Mouse (Mus musculus) cerebellum, adult 2 months (tissue): ENCODE results near the gene Hap1.

Experiments used
- CTCF ChIP-seq: fragments of 200-500 bp; IDR thresholded peaks from 2 replicates; pipeline ENCODE4 v1.5.1; 2011; ENCODE audit warnings: low read depth, mild to moderate bottlenecking, control low read depth, low read length, moderate library complexity, borderline replicate concordance; ENCODE audit not compliant: insufficient read depth
- POLR2A ChIP-seq: fragments of 200-500 bp; IDR thresholded peaks from 2 replicates; pipeline ENCODE4 v1.6.1; 2011; ENCODE audit warnings: low read length, control low read depth, borderline replicate concordance; ENCODE audit not compliant: insufficient read depth

DNA sequence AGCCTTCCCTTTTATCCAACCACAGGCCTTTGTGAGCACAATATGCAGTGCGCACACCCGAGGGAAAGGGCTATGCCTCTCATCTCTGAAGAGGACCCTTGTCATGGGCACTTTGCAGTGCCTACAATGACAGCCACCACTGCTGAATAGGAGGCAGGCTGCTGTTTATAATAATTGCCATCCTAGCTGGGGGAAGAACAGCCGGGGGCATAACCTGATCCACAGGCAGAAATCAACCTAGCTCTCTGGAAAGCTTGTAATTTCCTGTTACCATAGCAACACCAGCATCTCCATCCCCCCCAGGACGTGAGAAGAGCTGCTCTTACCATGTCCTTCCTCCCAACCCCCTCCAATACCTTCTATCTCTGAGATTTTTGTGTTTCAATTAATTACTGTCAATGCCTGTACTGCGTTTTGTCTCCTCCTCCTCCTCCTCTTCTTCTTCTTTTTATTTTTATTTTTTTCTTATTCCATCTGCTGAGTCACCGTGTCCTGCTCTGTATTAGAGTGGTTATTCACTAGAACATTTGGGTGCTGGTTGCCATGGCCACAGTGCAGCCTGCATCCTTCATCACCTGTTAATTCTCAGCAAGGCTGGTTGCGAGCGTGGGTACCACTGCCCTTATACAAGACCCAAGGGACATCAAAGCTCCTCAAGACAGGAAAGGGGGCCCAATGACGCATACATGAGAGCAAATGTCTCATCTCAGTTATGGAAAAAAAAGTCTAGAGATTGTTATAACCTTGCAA lies 23.0 kb downstream of the Hap1 start:
- no peak for TF ChIP-seq CTCF
- no peak for TF ChIP-seq POLR2A
